Comparison of ENCODE assay signal across 12 mouse cellular contexts in genomic region chr11:53132406-53133035, GRCm38 (mm10).
A peak's percentile ranks its signal among the peaks of the same experiment; 100 is the strongest.
DNase-seq lines count a peak whose midpoint lies in the region; ATAC-seq and TF ChIP-seq lines count a peak whose summit lies in the region.
"Had no signal": no experiment of that assay in that cellular context is flagged by ENCODE, and none has a peak within 500 bp of the region (broad histone marks: within the 10 kb centered on the region; RNA-seq: fewer than 3 reads in every experiment).

No protein-coding gene starts in this region.

- in situ Hi-C loops in ES-E14 (cut with MboI; ENCODE audit: low sequenced_read_pairs in 2 of 2, unreplicated experiment in 2 of 2) = no loop called here

- peak overlapping the region; percentile 35 for H3K4me2 ChIP-seq in heart, postnatal 0 days (ENCODE audit: low read depth, low read length)
- H3K4me2 ChIP-seq in hindbrain, embryonic 12.5 days (replicated peaks) = peak overlapping the region; percentile 36
- peak overlapping the region; percentile 19; the same call in 1 of the 2 replicates for H3K4me2 ChIP-seq in neural tube, embryonic 14.5 days (ENCODE audit: low read depth, low read length)
- H3K4me2 ChIP-seq: limb, embryonic 12.5 days had no signal

- TF ChIP-seq CTCF in heart, postnatal 0 days (IDR thresholded peaks at IDR 0.05; ENCODE audit: low read depth) = no peak

- 35% methylated on average over 23 of the region's 23 CpGs for WGBS in heart, postnatal 0 days
- WGBS in hindbrain, embryonic 12.5 days = 39% methylated on average over 23 of the region's 23 CpGs
- 34% methylated on average over 23 of the region's 23 CpGs for WGBS in neural tube, embryonic 14.5 days

- H3K4me1 ChIP-seq in heart, postnatal 0 days (ENCODE audit: control insufficient read depth, insufficient read depth) = no peaks in the 10 kb centered on the region
- peaks cover 0 to 2% of the 10 kb centered on the region in 2 experiments; a peak in 1 of 4 replicates for H3K4me1 ChIP-seq in ES-E14 (ENCODE audit: control insufficient read depth in 2 of 2, insufficient read depth in 2 of 2, low read length in 2 of 2, poor library complexity in 1 of 2)
- H3K4me1 ChIP-seq in hindbrain, embryonic 12.5 days = peaks cover 18% of the 10 kb centered on the region
- H3K4me1 ChIP-seq in neural tube, embryonic 14.5 days (ENCODE audit: control insufficient read depth, insufficient read depth, low read length) = no peaks in the 10 kb centered on the region

- no peak overlapping the region for H3K27ac ChIP-seq in heart, postnatal 0 days (ENCODE audit: low read depth)
- no peak overlapping the region for H3K27ac ChIP-seq in ES-E14 (ENCODE audit: insufficient read depth, low read depth, low read length, poor library complexity, severe bottlenecking)
- no peak overlapping the region for H3K27ac ChIP-seq in hindbrain, embryonic 12.5 days
- H3K27ac ChIP-seq in neural tube, embryonic 14.5 days (ENCODE audit: low read depth, low read length) = no peak overlapping the region
- H3K27ac ChIP-seq: limb, embryonic 12.5 days had no signal

- intact Hi-C loops in heart, postnatal 36 days (cut with DNase I) = no loop called here

- TF ChIP-seq EP300 in heart, postnatal 0 days (IDR thresholded peaks at IDR 0.05; ENCODE audit: low read depth) = no peak

- no peaks in the 10 kb centered on the region for H3K9me3 ChIP-seq in heart, postnatal 0 days (replicated peaks; ENCODE audit: control insufficient read depth, low read length)
- no peaks in the 10 kb centered on the region for H3K9me3 ChIP-seq in ES-E14 (ENCODE audit: control insufficient read depth, insufficient read depth, low read depth, low read length)
- no peaks in the 10 kb centered on the region for H3K9me3 ChIP-seq in hindbrain, embryonic 12.5 days (replicated peaks)
- H3K9me3 ChIP-seq in neural tube, embryonic 14.5 days (ENCODE audit: control insufficient read depth, low read length) = no peaks in the 10 kb centered on the region
- H3K9me3 ChIP-seq: G1E; limb, embryonic 12.5 days had no signal

- no peak overlapping the region for H3K9ac ChIP-seq in heart, postnatal 0 days (replicated peaks; ENCODE audit: low read depth, low read length)
- 0 out of 2 replicates have a peak overlapping the region, but pooled peaks have one; percentile 11 for H3K9ac ChIP-seq in ES-E14 (ENCODE audit: insufficient read depth, low read depth, low read length, poor library complexity, severe bottlenecking)
- 0 out of 2 replicates have a peak overlapping the region, but pooled peaks have one; percentile 23 for H3K9ac ChIP-seq in hindbrain, embryonic 12.5 days
- no peak overlapping the region for H3K9ac ChIP-seq in neural tube, embryonic 14.5 days (replicated peaks; ENCODE audit: low read depth, low read length)
- H3K9ac ChIP-seq: limb, embryonic 12.5 days had no signal

- no peak for ATAC-seq in heart, postnatal 0 days (ENCODE audit: insufficient read depth, low read depth)
- ATAC-seq in hindbrain, embryonic 12.5 days (ENCODE audit: low FRiP score) = 0 out of 2 replicates have a peak, but pooled peaks have one; percentile 52
- no peak for ATAC-seq in neural tube, embryonic 14.5 days (ENCODE audit: low read depth)

- no peaks in the 10 kb centered on the region for H3K36me3 ChIP-seq in heart, postnatal 0 days (replicated peaks; ENCODE audit: control insufficient read depth, insufficient read depth, low read length)
- H3K36me3 ChIP-seq in ES-E14 (ENCODE audit: control insufficient read depth, insufficient read depth, low read length, poor library complexity, severe bottlenecking) = no peaks in the 10 kb centered on the region
- H3K36me3 ChIP-seq in hindbrain, embryonic 12.5 days = no peaks in the 10 kb centered on the region
- no peaks in the 10 kb centered on the region for H3K36me3 ChIP-seq in neural tube, embryonic 14.5 days (ENCODE audit: control insufficient read depth, insufficient read depth, low read length)
- H3K36me3 ChIP-seq: G1E; limb, embryonic 12.5 days had no signal

- DNase-seq in heart, postnatal 0 days (ENCODE audit: low spot score) = no peak
- DNase-seq in heart, postnatal 36 days = no peak
- DNase-seq in ES-E14 (ENCODE audit: low read depth, low spot score) (no peak), liver (no peak)
- DNase-seq in right cerebral cortex, adult 18-20 months = no peak
- no peak for DNase-seq in urinary bladder, postnatal 36 days (ENCODE audit: low spot score in 2 of 2)
- DNase-seq: cerebellum, adult 11 months; gastrocnemius, postnatal 14 days had no signal

- H3K27me3 ChIP-seq in heart, postnatal 0 days (ENCODE audit: control insufficient read depth, insufficient read depth, low read length) = no peaks in the 10 kb centered on the region
- H3K27me3 ChIP-seq in hindbrain, embryonic 12.5 days = peaks cover 5% of the 10 kb centered on the region; the same call in 1 of the 2 replicates
- peaks cover 2% of the 10 kb centered on the region; the same call in 1 of the 2 replicates for H3K27me3 ChIP-seq in neural tube, embryonic 14.5 days (ENCODE audit: control insufficient read depth, insufficient read depth, low read length)
- H3K27me3 ChIP-seq: limb, embryonic 12.5 days had no signal

- no peak overlapping the region for H3K4me3 ChIP-seq in heart, postnatal 0 days (ENCODE audit: low read depth, low read length)
- no peak overlapping the region for H3K4me3 ChIP-seq in ES-E14 (ENCODE audit: insufficient read depth in 1 of 2, low read depth in 1 of 2, low read length in 2 of 2, poor library complexity in 1 of 2, severe bottlenecking in 1 of 2)
- H3K4me3 ChIP-seq in hindbrain, embryonic 12.5 days = peak overlapping the region; percentile 3; the same call in 1 of the 2 replicates
- H3K4me3 ChIP-seq in neural tube, embryonic 14.5 days (ENCODE audit: low read depth, low read length) = no peak overlapping the region
- H3K4me3 ChIP-seq: limb, embryonic 12.5 days had no signal

TF ChIP-seq in ES-E14, 5 proteins besides CTCF, POLR2A, EP300 and RAD21:
- no peak for TF ChIP-seq CHD2 (IDR thresholded peaks at IDR 0.05; ENCODE audit: low read depth, low read length)
- no peak for TF ChIP-seq ZNF384 (IDR thresholded peaks at IDR 0.05; ENCODE audit: low read depth, low read length)
- TF ChIP-seq MAFK (IDR thresholded peaks at IDR 0.05; ENCODE audit: insufficient read depth, low read depth, low read length) = no peak
- TF ChIP-seq ZC3H11A (IDR thresholded peaks at IDR 0.05; ENCODE audit: borderline replicate concordance, low read depth, low read length) = no peak
- TF ChIP-seq HCFC1 (IDR thresholded peaks at IDR 0.05; ENCODE audit: borderline replicate concordance, insufficient read depth, low read length) = no peak

Comparison
In these comparisons a context has a peak if more than half of its experiments do, and no peak if none do; other contexts are left out.
1. H3K9ac ChIP-seq: peak in ES-E14 (single experiment) and hindbrain, embryonic 12.5 days (single experiment); none in heart, postnatal 0 days (single experiment) and neural tube, embryonic 14.5 days (single experiment).
2. Peak in every context shown above with its lines, with median percentiles within 50 percentile points of each other: H3K4me2 ChIP-seq.